Mouse (Mus musculus) G1E (cell line): ENCODE measurements around the gene Serinc5. TPM values are rescaled to one million over a fixed set of nuclear protein-coding genes. Genes with fewer than 3 reads are reported as not detected.
"Not testable (repeated sequence)": the region's sequence is repeated elsewhere in the genome, so short reads cannot be mapped to it uniquely, and the experiment has no call there.

Source experiments
- ATAC-seq: 2 replicates; pipeline ENCODE4 v1.8.0; 2016; ENCODE audit warnings: mild to moderate bottlenecking; ENCODE audit not compliant: insufficient number of reproducible peaks, poor library complexity, low FRiP score, severe bottlenecking; ENCODE audit errors: extremely low read depth
- DNase-seq: peaks from one replicate; pipeline ENCODE4 v3.0.0; 2012; ENCODE audit warnings: low spot score
- H3K27me3 ChIP-seq: 2 replicates; pipeline ENCODE4 v1.6.1; 2012; ENCODE audit warnings: mild to moderate bottlenecking, low read length, inconsistent platforms; ENCODE audit not compliant: insufficient read depth
- H3K36me3 ChIP-seq: replicated peaks from 2 replicates; pipeline ENCODE3; 2012; ENCODE audit warnings: mild to moderate bottlenecking, inconsistent platforms
- H3K4me1 ChIP-seq: 2 replicates; pipeline ENCODE4 v1.6.1; 2012; ENCODE audit warnings: low read depth, low read length, inconsistent platforms, mixed read lengths; ENCODE audit not compliant: insufficient read depth
- H3K4me3 ChIP-seq: 2 replicates; pipeline ENCODE4 v1.5.1; 2012; ENCODE audit warnings: low read depth, mild to moderate bottlenecking, inconsistent platforms, low read length, moderate library complexity, mixed read lengths
- H3K9me3 ChIP-seq: replicated peaks from 2 replicates; pipeline ENCODE4 v1.6.1; 2012; ENCODE audit warnings: inconsistent platforms
- CTCF ChIP-seq: IDR thresholded peaks from 2 replicates; pipeline ENCODE4 v1.5.1; 2012; ENCODE audit warnings: low read depth, low read length, inconsistent platforms, mixed read lengths
- GATA1 ChIP-seq: IDR thresholded peaks from 2 replicates; pipeline ENCODE4 v1.6.1; 2012; ENCODE audit warnings: borderline replicate concordance, low read length, inconsistent platforms, mixed read lengths
- GATA2 ChIP-seq: IDR thresholded peaks from 2 replicates; pipeline ENCODE4 v1.6.1; 2012; ENCODE audit warnings: low read depth, low read length, inconsistent platforms, borderline replicate concordance
- POLR2AphosphoS5 ChIP-seq: IDR thresholded peaks from 2 replicates; pipeline ENCODE4 v1.6.1; 2012; ENCODE audit warnings: low read depth, low read length, inconsistent platforms; ENCODE audit not compliant: insufficient replicate concordance
- TAL1 ChIP-seq: conservative IDR thresholded peaks from 2 replicates; pipeline ENCODE4 v1.6.1; 2012; ENCODE audit warnings: low read depth, low read length, inconsistent platforms, mixed read lengths
- polyA plus RNA-seq: library from polyadenylated mRNA; stranded (reverse); fragments of >175 nt; gene quantifications from 2 replicates; pipeline ENCODE4 v1.2.3, GENCODE M21; 2012
- total RNA-seq, 2 experiments: library from RNA; stranded (forward) in 1 of 2; stranded (reverse) in 1 of 2; fragments of 200-1000 nt in 1 of 2; fragments of >200 nt in 1 of 2; fragmentation: Nextera tagmentation in 1 of 2; gene quantifications; 2 replicates each; pipeline ENCODE4 v1.2.3; 2014 to 2017

Gene Serinc5
- total and polyA plus RNA-seq, 3 experiments, result 7.1 to 43.2 (median 13.2) TPM

- DNase-seq, result no peak
- Histone ChIP-seq H3K9me3 (no peaks in the 10 kb centered on the region), H3K36me3 (peaks cover 29% of the 10 kb centered on the region), H3K4me3 (no peak overlapping the region), H3K27me3 (no peaks in the 10 kb centered on the region), H3K4me1 (no peaks in the 10 kb centered on the region)
- TF ChIP-seq TAL1 (no peak), POLR2AphosphoS5 (no peak), GATA2 (no peak), GATA1 (no peak), CTCF (no peak)
- no peak for ATAC-seq
Measured at GRCm38 (mm10) chr13:92683464-92683863, 72.6 kb downstream of the Serinc5 start.

GRCm38 (mm10) chr13:92684310-92684709 is 73.4 kb downstream of the Serinc5 start:
- Histone ChIP-seq H3K9me3 (no peaks in the 10 kb centered on the region), H3K27me3 (no peaks in the 10 kb centered on the region), H3K4me3 (no peak overlapping the region), H3K4me1 (no peaks in the 10 kb centered on the region), H3K36me3 (peaks cover 34% of the 10 kb centered on the region)
- ATAC-seq (no peak), DNase-seq (no peak)
- TF ChIP-seq GATA2, result no peak
- TF ChIP-seq CTCF, result no peak
- TF ChIP-seq POLR2AphosphoS5, result no peak
- TF ChIP-seq GATA1, result no peak
- TF ChIP-seq TAL1, result no peak

- TF ChIP-seq TAL1 (no peak), GATA2 (no peak), CTCF (no peak), GATA1 (no peak), POLR2AphosphoS5 (no peak)
- ATAC-seq (no peak), DNase-seq (no peak)
- Histone ChIP-seq H3K4me3 (no peak overlapping the region), H3K36me3 (peaks cover 34% of the 10 kb centered on the region), H3K27me3 (no peaks in the 10 kb centered on the region), H3K4me1 (no peaks in the 10 kb centered on the region), H3K9me3 (no peaks in the 10 kb centered on the region)
Measured at GRCm38 (mm10) chr13:92685273-92685672, 74.4 kb downstream of the Serinc5 start.

GRCm38 (mm10) chr13:92687151-92687550 is 76.3 kb downstream of the Serinc5 start:
- not testable (repeated sequence) for H3K4me1 ChIP-seq, DNase-seq, H3K27me3 ChIP-seq, H3K4me3 ChIP-seq, ATAC-seq, H3K9me3 ChIP-seq
- peaks cover 43% of the 10 kb centered on the region for H3K36me3 ChIP-seq

- no peaks in the 10 kb centered on the region for H3K27me3 ChIP-seq
- ATAC-seq (no peak), DNase-seq (no peak)
- H3K4me1 ChIP-seq, result no peaks in the 10 kb centered on the region
- H3K36me3 ChIP-seq, result peaks cover 43% of the 10 kb centered on the region
- no peak for TF ChIP-seq GATA1
- TF ChIP-seq TAL1, result no peak
- no peak for TF ChIP-seq GATA2
- no peak for TF ChIP-seq POLR2AphosphoS5
- TF ChIP-seq CTCF, result no peak
- H3K9me3 ChIP-seq, result no peaks in the 10 kb centered on the region
- H3K4me3 ChIP-seq, result no peak overlapping the region
Measured at GRCm38 (mm10) chr13:92689061-92689460, 78.2 kb downstream of the Serinc5 start.

- Histone ChIP-seq H3K4me3 (no peak overlapping the region), H3K9me3 (no peaks in the 10 kb centered on the region), H3K27me3 (no peaks in the 10 kb centered on the region), H3K36me3 (peaks cover 50% of the 10 kb centered on the region), H3K4me1 (no peaks in the 10 kb centered on the region)
- DNase-seq (no peak), ATAC-seq (no peak)
- TF ChIP-seq TAL1, result no peak
- no peak for TF ChIP-seq POLR2AphosphoS5
- no peak for TF ChIP-seq CTCF
- no peak for TF ChIP-seq GATA2
- TF ChIP-seq GATA1, result no peak
Measured at GRCm38 (mm10) chr13:92693866-92694550, 83.1 kb downstream of the Serinc5 start.

- H3K27me3 ChIP-seq, result no peaks in the 10 kb centered on the region
- no peak overlapping the region for H3K4me3 ChIP-seq
- no peaks in the 10 kb centered on the region for H3K9me3 ChIP-seq
- no peak for DNase-seq
- no peak for ATAC-seq
- H3K36me3 ChIP-seq, result peaks cover 52% of the 10 kb centered on the region
- no peaks in the 10 kb centered on the region for H3K4me1 ChIP-seq
- no peak for TF ChIP-seq GATA1
- no peak for TF ChIP-seq POLR2AphosphoS5
- no peak for TF ChIP-seq CTCF
- TF ChIP-seq GATA2, result no peak
- no peak for TF ChIP-seq TAL1
Measured at GRCm38 (mm10) chr13:92696491-92696939, 85.6 kb downstream of the Serinc5 start.
